Mouse (Mus musculus): ENCODE data around the gene Cdh20. TPM values are rescaled to one million over a fixed set of nuclear protein-coding genes. Genes with fewer than 3 reads are reported as not detected.
"Not testable (repeated sequence)": the region's sequence is repeated elsewhere in the genome, so short reads cannot be mapped to it uniquely, and the experiment has no call there.

Gene Cdh20
- polyA plus RNA-seq, 1 experiment from 2014 or later, result not detected

DNA sequence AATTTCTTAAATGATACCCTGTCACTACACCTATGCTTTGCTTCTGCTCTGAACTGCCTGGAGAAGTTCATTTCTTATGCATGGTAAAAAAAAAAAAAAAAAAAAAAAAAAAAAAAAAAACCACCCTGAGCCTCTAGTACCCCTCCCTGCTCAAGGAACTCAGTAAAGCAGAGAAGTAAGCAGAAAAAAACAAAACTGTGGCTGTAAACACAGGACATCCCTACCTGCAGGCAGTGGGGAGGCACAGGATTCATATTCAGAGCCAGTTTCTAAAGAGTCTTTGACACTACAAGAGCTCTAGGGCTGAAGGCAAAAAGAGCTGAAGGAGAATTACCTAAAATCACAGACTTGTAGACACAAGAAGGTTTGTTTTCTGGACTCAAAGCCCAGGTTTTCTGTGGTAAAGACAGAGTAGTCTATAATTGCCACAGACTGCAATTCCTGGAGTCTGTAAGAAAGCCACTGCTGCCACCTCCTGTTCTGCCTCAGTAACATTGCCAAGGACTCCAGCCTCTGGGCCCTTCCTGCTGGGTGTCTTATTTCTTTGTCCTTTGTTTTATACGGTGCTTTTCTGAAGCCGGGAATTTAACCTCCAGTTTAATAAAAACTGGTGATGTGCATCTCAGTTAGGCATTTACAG, 176.3 kb downstream of the Cdh20 start:
- ATAC-seq (ENCODE audit: low read depth), result no peak
- 49% methylated on average over 2 of the region's 2 CpGs for WGBS (ENCODE audit: insufficient replicate concordance)
- H3K4me1 ChIP-seq (ENCODE audit: control insufficient read depth, low read depth, low read length), result no peaks in the 10 kb centered on the region
- H3K27ac ChIP-seq (ENCODE audit: low read length), result no peak overlapping the region
- no peak overlapping the region for H3K4me2 ChIP-seq (ENCODE audit: low read depth, low read length)
- no peaks in the 10 kb centered on the region for H3K27me3 ChIP-seq (ENCODE audit: control insufficient read depth, insufficient read depth, low read depth, low read length)
- H3K36me3 ChIP-seq (ENCODE audit: control insufficient read depth, insufficient read depth), result no peaks in the 10 kb centered on the region
- H3K9ac ChIP-seq (ENCODE audit: low read depth, low read length), result no peak overlapping the region
- no peak overlapping the region for H3K4me3 ChIP-seq (ENCODE audit: low read depth, low read length)
- no peaks in the 10 kb centered on the region for H3K9me3 ChIP-seq (replicated peaks; ENCODE audit: control insufficient read depth, low read length)

DNA sequence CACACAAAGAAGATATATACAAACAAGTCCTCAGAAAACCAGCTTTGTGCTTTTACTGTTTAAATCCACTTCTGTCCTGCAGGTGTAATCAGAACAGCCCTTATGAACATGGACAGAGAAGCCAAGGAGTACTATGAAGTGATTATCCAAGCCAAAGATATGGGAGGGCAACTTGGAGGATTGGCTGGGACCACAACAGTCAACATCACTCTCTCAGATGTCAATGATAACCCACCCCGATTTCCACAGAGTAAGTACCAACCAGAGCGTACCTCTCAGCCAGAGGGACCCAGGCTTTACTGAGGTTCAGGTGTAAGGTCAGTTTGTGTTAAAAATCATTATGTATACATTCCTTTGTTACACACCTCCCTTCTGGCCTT, 176.8 kb downstream of the Cdh20 start:
- Histone ChIP-seq H3K4me1 (ENCODE audit: control insufficient read depth, low read depth, low read length) (no peaks in the 10 kb centered on the region), H3K9ac (ENCODE audit: low read depth, low read length) (no peak overlapping the region), H3K27ac (ENCODE audit: low read length) (no peak overlapping the region), H3K27me3 (ENCODE audit: control insufficient read depth, insufficient read depth, low read depth, low read length) (no peaks in the 10 kb centered on the region), H3K9me3 (replicated peaks; ENCODE audit: control insufficient read depth, low read length) (no peaks in the 10 kb centered on the region), H3K4me2 (ENCODE audit: low read depth, low read length) (no peak overlapping the region), H3K36me3 (ENCODE audit: control insufficient read depth, insufficient read depth) (no peaks in the 10 kb centered on the region), H3K4me3 (ENCODE audit: low read depth, low read length) (no peak overlapping the region)
- 35% methylated on average over 2 of the region's 2 CpGs for WGBS (ENCODE audit: insufficient replicate concordance)
- ATAC-seq (ENCODE audit: low read depth), result no peak

DNA sequence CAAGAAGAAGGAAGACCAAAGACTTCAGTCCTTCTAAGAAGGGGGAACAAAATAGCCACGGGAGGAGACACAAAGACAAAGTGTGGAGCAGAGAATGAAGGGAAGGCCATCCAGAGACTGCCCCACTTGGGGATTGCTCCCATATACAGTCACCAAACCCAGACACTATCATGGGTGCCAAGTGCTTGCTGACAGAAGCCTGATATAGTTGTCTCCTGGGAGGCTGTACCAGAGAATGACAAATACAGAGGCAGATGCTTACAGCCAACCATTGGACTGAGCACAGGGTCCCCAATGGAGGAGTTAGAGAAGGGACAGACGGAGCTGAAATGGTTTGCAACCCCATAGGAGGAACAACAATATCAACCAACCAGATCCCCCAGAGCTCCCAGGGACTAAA, 181.3 kb downstream of the Cdh20 start:
- ATAC-seq (ENCODE audit: low read depth); H3K27ac ChIP-seq (ENCODE audit: low read length); H3K27me3 ChIP-seq (ENCODE audit: control insufficient read depth, insufficient read depth, low read depth, low read length); H3K4me1 ChIP-seq (ENCODE audit: control insufficient read depth, low read depth, low read length); H3K9ac ChIP-seq (ENCODE audit: low read depth, low read length); H3K4me3 ChIP-seq (ENCODE audit: low read depth, low read length); H3K4me2 ChIP-seq (ENCODE audit: low read depth, low read length); H3K9me3 ChIP-seq (replicated peaks; ENCODE audit: control insufficient read depth, low read length); H3K36me3 ChIP-seq (ENCODE audit: control insufficient read depth, insufficient read depth): not testable (repeated sequence)
- 53% methylated on average over 2 of the region's 2 CpGs for WGBS (ENCODE audit: insufficient replicate concordance)

DNA sequence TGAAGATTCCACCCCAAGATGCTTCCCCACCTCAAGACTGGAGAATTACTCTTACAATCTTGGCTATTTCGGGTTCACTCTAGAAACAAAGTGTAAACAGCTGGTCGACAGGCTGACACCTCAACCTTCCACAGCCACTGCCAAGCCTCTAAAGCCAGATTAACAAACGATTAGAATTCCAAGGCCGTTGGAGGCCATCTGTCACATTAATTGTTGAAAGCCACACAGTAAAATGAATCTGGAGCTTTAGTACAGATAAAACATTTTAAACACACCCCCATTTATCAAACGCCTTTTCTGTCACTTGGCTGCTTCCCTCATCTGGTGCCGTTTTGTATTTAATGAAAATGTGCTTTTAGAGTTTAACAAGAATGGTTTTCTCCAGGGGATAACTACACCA, 188.7 kb downstream of the Cdh20 start:
- Histone ChIP-seq H3K4me3 (ENCODE audit: low read depth, low read length) (no peak overlapping the region), H3K36me3 (ENCODE audit: control insufficient read depth, insufficient read depth) (no peaks in the 10 kb centered on the region), H3K27me3 (ENCODE audit: control insufficient read depth, insufficient read depth, low read depth, low read length) (no peaks in the 10 kb centered on the region), H3K4me2 (ENCODE audit: low read depth, low read length) (no peak overlapping the region), H3K9ac (ENCODE audit: low read depth, low read length) (no peak overlapping the region), H3K9me3 (replicated peaks; ENCODE audit: control insufficient read depth, low read length) (no peaks in the 10 kb centered on the region), H3K27ac (ENCODE audit: low read length) (no peak overlapping the region), H3K4me1 (ENCODE audit: control insufficient read depth, low read depth, low read length) (no peaks in the 10 kb centered on the region)
- WGBS (ENCODE audit: insufficient replicate concordance), result 39% methylated on average over 6 of the region's 6 CpGs
- no peak for ATAC-seq (ENCODE audit: low read depth)

DNA sequence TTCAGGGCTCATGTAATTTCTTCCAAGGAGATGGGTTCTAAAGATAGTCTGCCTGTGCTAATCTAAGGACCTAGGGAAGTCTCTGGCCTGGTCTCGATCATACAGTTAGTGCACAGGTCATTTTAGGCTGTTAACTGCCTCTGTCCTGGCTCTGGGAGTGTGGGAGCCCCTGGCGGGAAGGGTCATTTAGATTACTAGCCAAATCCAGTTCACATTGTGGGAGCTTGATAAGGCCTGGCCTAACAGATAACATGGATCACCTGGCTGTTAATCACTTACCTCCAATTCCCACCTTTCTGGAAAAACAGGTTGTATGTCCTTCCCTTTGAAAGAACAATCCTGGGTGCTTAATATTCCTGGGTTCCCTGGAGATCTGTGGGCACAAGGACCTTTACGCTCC, 193.3 kb downstream of the Cdh20 start:
- no peak overlapping the region for H3K27ac ChIP-seq (ENCODE audit: low read length)
- no peaks in the 10 kb centered on the region for H3K27me3 ChIP-seq (ENCODE audit: control insufficient read depth, insufficient read depth, low read depth, low read length)
- no peak overlapping the region for H3K4me2 ChIP-seq (ENCODE audit: low read depth, low read length)
- H3K4me3 ChIP-seq (ENCODE audit: low read depth, low read length), result no peak overlapping the region
- no peak overlapping the region for H3K9ac ChIP-seq (ENCODE audit: low read depth, low read length)
- no peaks in the 10 kb centered on the region for H3K9me3 ChIP-seq (replicated peaks; ENCODE audit: control insufficient read depth, low read length)
- ATAC-seq (ENCODE audit: low read depth), result no peak
- H3K36me3 ChIP-seq (ENCODE audit: control insufficient read depth, insufficient read depth), result no peaks in the 10 kb centered on the region
- no peaks in the 10 kb centered on the region for H3K4me1 ChIP-seq (ENCODE audit: control insufficient read depth, low read depth, low read length)
- WGBS (ENCODE audit: insufficient replicate concordance), result 61% methylated on average over 3 of the region's 3 CpGs

DNA sequence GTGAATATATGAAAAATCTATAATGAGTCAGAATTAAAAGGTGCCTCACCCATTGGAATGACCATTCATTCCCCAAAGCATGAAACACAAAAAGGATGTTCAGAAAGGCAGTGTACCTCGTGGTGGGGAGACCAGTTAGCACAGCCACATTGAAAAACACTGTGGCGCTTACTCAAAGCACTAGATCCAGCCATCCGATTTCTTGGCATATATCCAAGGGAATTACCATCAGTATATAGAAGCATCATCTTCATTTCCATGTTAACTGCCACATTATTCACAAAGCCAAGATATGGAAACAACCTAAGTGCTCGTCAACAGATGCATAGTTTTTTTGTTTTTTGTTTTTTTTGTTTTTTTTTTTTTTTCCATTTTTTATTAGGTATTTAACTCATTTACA, 193.9 kb downstream of the Cdh20 start:
- Histone ChIP-seq H3K4me3 (ENCODE audit: low read depth, low read length) (no peak overlapping the region), H3K27ac (ENCODE audit: low read length) (no peak overlapping the region), H3K4me1 (ENCODE audit: control insufficient read depth, low read depth, low read length) (no peaks in the 10 kb centered on the region), H3K4me2 (ENCODE audit: low read depth, low read length) (no peak overlapping the region), H3K9me3 (replicated peaks; ENCODE audit: control insufficient read depth, low read length) (no peaks in the 10 kb centered on the region), H3K27me3 (ENCODE audit: control insufficient read depth, insufficient read depth, low read depth, low read length) (no peaks in the 10 kb centered on the region), H3K36me3 (ENCODE audit: control insufficient read depth, insufficient read depth) (no peaks in the 10 kb centered on the region), H3K9ac (ENCODE audit: low read depth, low read length) (no peak overlapping the region)
- WGBS (ENCODE audit: insufficient replicate concordance), result 60% methylated on average over 4 of the region's 4 CpGs
- ATAC-seq (ENCODE audit: low read depth), result no peak

- 47% methylated on average over 2 of the region's 2 CpGs for WGBS (ENCODE audit: insufficient replicate concordance)
- ATAC-seq (ENCODE audit: low read depth), result no peak
- H3K4me2 ChIP-seq (ENCODE audit: low read depth, low read length), result no peak overlapping the region
- no peaks in the 10 kb centered on the region for H3K36me3 ChIP-seq (ENCODE audit: control insufficient read depth, insufficient read depth)
- no peak overlapping the region for H3K9ac ChIP-seq (ENCODE audit: low read depth, low read length)
- no peaks in the 10 kb centered on the region for H3K27me3 ChIP-seq (ENCODE audit: control insufficient read depth, insufficient read depth, low read depth, low read length)
- no peak overlapping the region for H3K27ac ChIP-seq (ENCODE audit: low read length)
- H3K4me1 ChIP-seq (ENCODE audit: control insufficient read depth, low read depth, low read length), result no peaks in the 10 kb centered on the region
- no peak overlapping the region for H3K4me3 ChIP-seq (ENCODE audit: low read depth, low read length)
- H3K9me3 ChIP-seq (replicated peaks; ENCODE audit: control insufficient read depth, low read length), result no peaks in the 10 kb centered on the region
Measured at GRCm38 (mm10) chr1:104979068-104979467, 210.7 kb downstream of the Cdh20 start.

GRCm38 (mm10) chr1:104980273-104980672, 211.9 kb downstream of the Cdh20 start:
- ATAC-seq (ENCODE audit: low read depth), result no peak
- Histone ChIP-seq H3K4me3 (ENCODE audit: low read depth, low read length) (no peak overlapping the region), H3K4me2 (ENCODE audit: low read depth, low read length) (no peak overlapping the region), H3K9ac (ENCODE audit: low read depth, low read length) (no peak overlapping the region), H3K9me3 (replicated peaks; ENCODE audit: control insufficient read depth, low read length) (no peaks in the 10 kb centered on the region), H3K36me3 (ENCODE audit: control insufficient read depth, insufficient read depth) (no peaks in the 10 kb centered on the region), H3K4me1 (ENCODE audit: control insufficient read depth, low read depth, low read length) (no peaks in the 10 kb centered on the region), H3K27ac (ENCODE audit: low read length) (no peak overlapping the region), H3K27me3 (ENCODE audit: control insufficient read depth, insufficient read depth, low read depth, low read length) (no peaks in the 10 kb centered on the region)
- 32% methylated on average over 1 of the region's 1 CpGs for WGBS (ENCODE audit: insufficient replicate concordance)

DNA sequence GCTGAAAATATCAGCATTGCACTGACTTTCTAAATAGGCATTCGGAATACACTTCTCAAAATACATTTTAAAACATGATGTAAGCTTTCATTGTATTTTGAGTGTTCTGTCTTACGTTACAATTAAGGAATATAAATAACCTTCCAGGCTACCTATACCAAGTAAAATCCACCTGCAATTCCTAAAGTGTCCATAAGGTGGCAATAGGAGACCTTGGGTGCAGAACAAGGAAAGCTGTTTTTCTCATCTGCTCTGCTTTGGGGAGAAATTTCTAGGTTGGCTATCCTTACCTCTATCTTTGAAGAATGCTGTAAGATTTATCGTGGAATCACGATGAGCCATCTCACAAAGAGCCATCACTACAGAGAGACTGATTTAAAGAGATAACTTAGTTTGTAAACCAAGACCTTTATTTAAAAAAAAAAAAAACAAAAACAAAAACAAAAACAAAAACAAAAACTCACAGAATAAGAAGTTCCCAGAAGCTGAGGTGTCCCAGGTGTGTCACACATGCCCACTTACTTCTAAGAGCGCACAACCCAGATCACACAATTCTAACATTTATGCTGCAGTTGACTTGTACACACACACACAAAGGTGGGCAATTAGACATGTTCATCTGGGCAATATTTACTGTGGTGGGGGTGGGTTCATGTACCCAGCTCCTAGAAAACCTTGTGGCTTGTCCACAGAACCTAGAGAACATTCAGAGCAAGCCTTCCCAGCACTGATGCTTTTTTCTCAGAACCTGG, 218.1 kb downstream of the Cdh20 start:
- 19% methylated on average over 5 of the region's 5 CpGs for WGBS (ENCODE audit: insufficient replicate concordance)
- H3K27ac ChIP-seq (ENCODE audit: low read length), result no peak overlapping the region
- H3K9me3 ChIP-seq (replicated peaks; ENCODE audit: control insufficient read depth, low read length), result no peaks in the 10 kb centered on the region
- no peak for ATAC-seq (ENCODE audit: low read depth)
- no peak overlapping the region for H3K4me3 ChIP-seq (ENCODE audit: low read depth, low read length)
- H3K9ac ChIP-seq (ENCODE audit: low read depth, low read length), result no peak overlapping the region
- no peaks in the 10 kb centered on the region for H3K36me3 ChIP-seq (ENCODE audit: control insufficient read depth, insufficient read depth)
- H3K4me2 ChIP-seq (ENCODE audit: low read depth, low read length), result no peak overlapping the region
- H3K27me3 ChIP-seq (ENCODE audit: control insufficient read depth, insufficient read depth, low read depth, low read length), result no peaks in the 10 kb centered on the region
- H3K4me1 ChIP-seq (ENCODE audit: control insufficient read depth, low read depth, low read length), result no peaks in the 10 kb centered on the region

All from liver, embryonic 16.5 days (tissue).